Mouse (Mus musculus) G1E (cell line): ENCODE data around the gene Slc25a43.

Experiments used
- CTCF ChIP-seq: IDR thresholded peaks from 2 replicates; pipeline ENCODE4 v1.5.1; 2012; ENCODE audit warnings: low read depth, low read length, inconsistent platforms, mixed read lengths
- GATA1 ChIP-seq: IDR thresholded peaks from 2 replicates; pipeline ENCODE4 v1.6.1; 2012; ENCODE audit warnings: borderline replicate concordance, low read length, inconsistent platforms, mixed read lengths
- GATA2 ChIP-seq: IDR thresholded peaks from 2 replicates; pipeline ENCODE4 v1.6.1; 2012; ENCODE audit warnings: low read depth, low read length, inconsistent platforms, borderline replicate concordance
- POLR2AphosphoS5 ChIP-seq: IDR thresholded peaks from 2 replicates; pipeline ENCODE4 v1.6.1; 2012; ENCODE audit warnings: low read depth, low read length, inconsistent platforms; ENCODE audit not compliant: insufficient replicate concordance
- TAL1 ChIP-seq: conservative IDR thresholded peaks from 2 replicates; pipeline ENCODE4 v1.6.1; 2012; ENCODE audit warnings: low read depth, low read length, inconsistent platforms, mixed read lengths

DNA sequence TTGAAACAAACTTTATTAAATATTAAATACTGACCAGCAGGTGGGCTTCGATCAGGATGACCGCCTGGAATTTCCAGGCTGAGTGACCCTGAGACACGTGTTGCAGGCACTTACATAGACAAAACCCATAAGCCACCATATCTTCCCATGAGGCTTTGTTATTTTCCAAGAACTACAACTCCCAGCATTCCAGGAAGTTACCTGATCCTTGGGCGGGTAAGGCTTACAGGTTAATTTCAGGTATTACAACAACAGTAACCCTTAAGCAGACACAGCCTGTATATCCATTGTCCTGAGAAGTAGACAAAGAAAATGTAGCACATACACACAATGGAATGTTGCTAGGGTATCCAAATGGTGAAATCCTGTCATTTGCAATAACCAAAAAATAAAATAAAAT is 45.9 kb downstream of the Slc25a43 start:
- TF ChIP-seq CTCF (no peak), GATA1 (no peak), TAL1 (no peak), GATA2 (no peak), POLR2AphosphoS5 (no peak)
